Mouse (Mus musculus) splenic B cell, adult 2 months (primary cell): ENCODE results near the gene Ackr3.

Experiments used
- DNase-seq: peaks from one replicate; pipeline ENCODE4 v3.0.0-alpha.2; 2011; ENCODE audit warnings: low read depth, low spot score
- H3K27me3 ChIP-seq: 2 replicates; pipeline ENCODE4 v1.6.1; 2012; ENCODE audit warnings: mild to moderate bottlenecking, low read length, moderate library complexity, mixed read lengths; ENCODE audit not compliant: control insufficient read depth, poor library complexity, insufficient read depth, severe bottlenecking
- H3K36me3 ChIP-seq: 2 replicates; pipeline ENCODE4 v1.6.1; 2012; ENCODE audit warnings: mild to moderate bottlenecking, low read length, moderate library complexity, mixed read lengths; ENCODE audit not compliant: control insufficient read depth, poor library complexity, insufficient read depth, severe bottlenecking

Gene Ackr3

DNA sequence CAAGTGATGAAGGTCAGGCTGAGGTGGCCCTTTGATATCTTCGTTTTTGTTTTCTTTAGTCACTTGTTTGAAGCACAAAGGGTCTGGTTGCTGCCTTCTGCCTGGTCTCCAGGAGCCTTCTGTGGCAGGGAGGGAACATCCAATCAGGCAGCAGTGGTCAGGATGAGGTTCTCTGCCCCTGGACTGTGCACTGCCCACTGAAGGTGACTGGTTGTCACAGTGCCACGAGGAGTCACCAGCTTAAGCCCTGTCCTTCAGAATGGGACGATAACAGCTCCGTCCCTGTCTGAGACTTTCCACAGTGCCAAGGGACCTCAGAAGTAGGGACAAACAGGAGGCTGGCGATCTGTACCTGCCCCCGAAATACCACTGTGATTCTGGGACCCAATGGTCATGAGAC, 6.6 kb downstream of the Ackr3 start:
- DNase-seq: no peak
- no peaks in the 10 kb centered on the region for H3K36me3 ChIP-seq
- no peaks in the 10 kb centered on the region for H3K27me3 ChIP-seq

DNA sequence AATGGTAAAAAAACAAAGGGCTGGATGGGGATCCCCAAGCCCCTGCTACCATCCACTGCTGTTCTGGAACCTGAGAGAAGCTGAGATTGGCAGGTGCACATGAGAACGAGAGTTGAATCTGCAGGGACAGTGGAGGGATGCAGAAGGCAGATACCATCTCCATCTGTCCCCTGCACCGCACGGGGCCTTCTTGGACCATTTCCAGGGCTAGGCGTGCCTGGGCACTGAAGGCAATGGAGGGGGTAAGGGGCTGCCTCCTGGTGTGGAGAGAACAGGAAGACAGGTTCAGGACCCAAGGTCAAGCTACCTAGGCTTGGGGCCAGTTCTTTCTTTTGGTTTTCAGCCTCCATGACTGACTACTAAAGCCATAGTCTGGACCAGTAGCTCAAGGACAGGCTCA, 7.0 kb downstream of the Ackr3 start:
- DNase-seq: no peak
- Histone ChIP-seq H3K27me3 (no peaks in the 10 kb centered on the region), H3K36me3 (no peaks in the 10 kb centered on the region)

DNA sequence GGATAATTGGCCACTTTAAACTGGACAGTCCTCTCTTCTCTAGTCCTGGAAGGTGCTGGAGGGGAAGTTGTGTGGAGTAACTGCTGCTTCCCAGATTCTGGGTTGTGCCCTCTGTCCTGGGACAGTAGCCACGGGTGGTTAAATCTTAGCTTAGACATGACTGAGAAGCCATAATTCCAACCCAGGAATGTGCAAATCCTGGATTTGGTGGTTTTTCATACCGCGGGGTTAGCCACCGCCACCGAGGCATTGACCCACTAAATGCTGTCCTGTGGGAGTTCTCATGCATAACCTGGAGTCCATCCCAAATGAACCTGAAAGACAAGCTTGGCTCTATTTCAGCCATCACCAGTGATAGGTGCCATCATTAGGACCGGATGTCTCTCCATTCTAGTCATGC, 8.6 kb downstream of the Ackr3 start:
- Histone ChIP-seq H3K36me3 (no peaks in the 10 kb centered on the region), H3K27me3 (no peaks in the 10 kb centered on the region)
- no peak for DNase-seq

DNA sequence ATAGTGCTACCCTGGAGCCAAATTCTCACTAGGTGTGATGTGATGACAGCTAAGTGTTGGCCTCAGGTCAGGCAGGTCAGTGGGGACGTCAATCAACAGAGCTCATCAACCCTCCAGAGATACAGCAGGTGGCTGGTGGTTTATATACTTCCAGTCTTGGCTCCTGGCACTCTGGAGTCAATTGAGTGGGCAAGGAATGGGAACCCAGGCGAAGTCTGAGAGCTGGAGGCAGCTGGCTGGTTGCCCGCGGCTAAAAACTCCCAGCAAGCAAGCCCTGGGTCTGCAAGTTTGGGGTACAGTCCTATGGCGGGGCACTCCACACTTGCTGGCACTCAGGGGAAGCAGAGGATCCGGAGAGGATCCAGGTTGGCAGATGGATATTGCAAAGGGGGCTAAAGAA, 9.1 kb downstream of the Ackr3 start:
- Histone ChIP-seq H3K36me3 (no peaks in the 10 kb centered on the region), H3K27me3 (no peaks in the 10 kb centered on the region)
- no peak for DNase-seq

DNA sequence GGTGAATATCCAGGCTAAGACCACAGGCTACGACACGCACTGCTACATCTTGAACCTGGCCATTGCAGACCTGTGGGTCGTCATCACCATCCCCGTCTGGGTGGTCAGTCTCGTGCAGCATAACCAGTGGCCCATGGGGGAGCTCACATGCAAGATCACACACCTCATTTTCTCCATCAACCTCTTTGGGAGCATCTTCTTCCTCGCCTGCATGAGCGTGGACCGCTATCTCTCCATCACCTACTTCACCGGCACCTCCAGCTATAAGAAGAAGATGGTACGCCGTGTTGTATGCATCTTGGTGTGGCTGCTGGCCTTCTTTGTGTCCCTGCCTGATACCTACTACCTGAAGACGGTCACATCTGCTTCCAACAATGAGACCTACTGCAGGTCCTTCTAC, 10.2 kb downstream of the Ackr3 start:
- DNase-seq: no peak
- H3K36me3 ChIP-seq: no peaks in the 10 kb centered on the region
- H3K27me3 ChIP-seq: no peaks in the 10 kb centered on the region

DNA sequence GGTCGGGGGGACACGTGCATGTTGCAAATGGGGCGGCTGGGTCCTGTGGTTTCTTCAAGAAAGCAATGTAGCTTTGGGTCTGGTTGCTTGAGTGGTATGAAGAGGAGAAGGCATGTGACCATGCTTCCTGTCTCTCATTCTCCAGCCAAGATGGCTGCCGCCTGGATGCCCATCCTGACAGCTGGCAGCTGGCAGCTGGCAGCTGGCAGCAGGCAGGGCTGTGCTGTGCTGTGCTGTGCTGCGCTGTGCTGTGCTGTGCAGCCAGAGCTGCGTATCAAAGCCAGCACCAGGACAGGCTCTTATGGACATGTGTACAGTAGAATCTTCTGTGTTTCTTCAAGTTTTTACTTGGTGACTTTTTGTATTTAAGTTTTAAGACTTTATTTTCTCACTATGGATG, 11.1 kb downstream of the Ackr3 start:
- Histone ChIP-seq H3K36me3 (no peaks in the 10 kb centered on the region), H3K27me3 (no peaks in the 10 kb centered on the region)
- no peak for DNase-seq

DNA sequence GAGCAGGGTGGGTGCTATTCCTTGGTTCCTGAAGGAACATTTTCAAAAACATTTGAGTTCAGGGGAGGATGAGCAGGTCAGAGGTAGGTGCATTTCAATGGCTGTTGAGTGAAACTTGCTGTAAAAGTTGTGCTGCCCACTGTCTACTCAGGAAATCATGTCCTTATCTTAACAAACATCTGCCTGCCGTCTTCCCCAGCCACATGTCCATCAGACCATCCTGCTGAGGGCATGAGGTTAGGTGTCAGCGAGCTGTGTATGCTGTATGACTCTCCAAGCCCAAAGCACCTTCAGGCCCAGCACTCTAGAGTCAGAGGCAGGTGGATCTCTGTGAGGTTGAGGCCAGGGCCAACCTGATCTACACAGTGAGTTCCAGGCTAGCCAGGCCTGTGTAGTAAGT, 12.1 kb downstream of the Ackr3 start:
- DNase-seq: no peak
- no peaks in the 10 kb centered on the region for H3K36me3 ChIP-seq
- H3K27me3 ChIP-seq: no peaks in the 10 kb centered on the region

DNA sequence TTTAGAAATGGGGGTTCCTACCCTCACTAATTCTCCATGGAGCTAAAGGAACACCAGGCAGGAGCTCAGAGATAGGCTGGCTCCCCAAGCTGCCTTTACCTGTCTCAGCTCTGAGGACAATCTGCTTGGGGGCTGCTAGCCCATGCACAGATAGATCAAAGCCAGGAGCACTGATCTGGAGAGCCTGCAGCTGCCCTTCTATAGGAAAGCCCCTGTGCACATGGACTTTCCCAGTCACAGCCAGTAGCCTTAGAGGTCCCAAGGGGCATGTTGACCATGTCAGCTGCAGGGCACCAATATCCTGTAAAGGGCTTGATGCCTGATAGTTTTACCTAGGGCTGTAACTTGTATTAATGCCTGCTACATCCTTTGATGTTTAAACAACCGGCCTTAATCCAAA, 12.6 kb downstream of the Ackr3 start:
- no peaks in the 10 kb centered on the region for H3K27me3 ChIP-seq
- peak; percentile 42 for DNase-seq
- H3K36me3 ChIP-seq: no peaks in the 10 kb centered on the region

DNA sequence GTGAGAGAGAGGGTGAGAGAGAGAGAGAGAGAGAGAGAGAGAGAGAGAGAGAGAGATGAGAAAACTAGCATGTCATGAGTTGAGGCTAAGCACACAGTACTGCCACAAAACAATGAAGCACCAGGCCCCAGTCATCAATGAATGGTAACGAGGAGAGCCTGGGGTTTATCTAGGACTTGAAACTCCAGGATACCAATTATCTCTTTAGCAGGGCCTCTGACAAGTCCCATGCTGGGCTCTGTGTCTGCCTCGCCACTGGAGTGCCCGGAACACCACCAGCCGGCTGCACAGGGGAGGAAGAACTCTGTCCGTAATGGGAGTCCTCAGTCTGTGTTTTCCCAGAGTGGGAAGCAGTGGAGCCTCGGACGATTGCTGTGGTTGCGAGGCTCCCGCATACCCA, 16.5 kb downstream of the Ackr3 start:
- DNase-seq: no peak
- Histone ChIP-seq H3K27me3 (no peaks in the 10 kb centered on the region), H3K36me3 (no peaks in the 10 kb centered on the region)

DNA sequence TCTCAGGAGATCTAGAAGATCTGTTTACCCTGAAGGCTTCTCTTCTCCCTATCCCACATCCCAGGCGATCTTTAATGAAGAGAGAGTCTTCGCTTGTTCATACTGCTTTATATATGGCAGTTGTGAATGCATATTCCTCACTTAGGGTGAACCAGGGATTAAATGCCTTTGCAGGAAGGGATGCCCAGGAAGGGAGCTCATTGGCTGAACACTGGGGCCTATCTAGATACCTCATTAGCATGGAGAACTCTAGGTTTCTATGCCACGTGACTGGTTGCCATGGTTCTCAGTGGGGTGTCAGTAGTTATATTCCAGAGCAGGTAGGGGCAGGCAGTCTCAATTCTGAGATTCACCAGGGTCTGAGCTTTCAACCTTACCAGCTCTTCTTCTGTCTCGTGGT, 17.1 kb downstream of the Ackr3 start:
- no peaks in the 10 kb centered on the region for H3K27me3 ChIP-seq
- H3K36me3 ChIP-seq: no peaks in the 10 kb centered on the region
- DNase-seq: no peak

DNA sequence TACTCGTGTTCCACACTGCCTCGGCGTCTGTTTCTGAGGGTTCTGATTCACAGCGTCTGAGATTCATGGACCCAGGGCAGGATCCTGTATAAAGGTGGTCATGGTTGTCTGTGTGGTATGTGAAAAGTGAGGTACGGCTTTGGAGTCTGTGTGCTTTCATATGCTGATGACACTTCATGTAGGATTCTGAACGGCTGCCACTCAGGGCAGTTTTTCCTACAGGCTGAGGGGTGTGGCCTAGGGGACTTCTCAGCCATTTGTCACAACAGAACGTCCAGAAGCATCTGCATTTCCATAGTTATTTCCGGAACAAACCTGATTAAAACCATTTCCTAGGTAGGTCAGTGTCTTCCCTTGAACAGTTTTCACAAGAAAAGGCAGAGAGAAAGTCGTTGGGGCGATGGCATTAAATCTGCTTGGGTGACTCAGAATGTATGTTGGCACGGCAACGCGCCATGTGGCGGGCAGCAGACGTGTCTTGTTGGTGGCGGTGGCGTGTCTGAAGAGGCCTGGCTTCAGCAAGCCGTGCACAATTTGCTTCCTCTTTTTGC, 18.1 kb downstream of the Ackr3 start:
- H3K36me3 ChIP-seq: no peaks in the 10 kb centered on the region
- no peaks in the 10 kb centered on the region for H3K27me3 ChIP-seq
- DNase-seq: peak; percentile 66

DNA sequence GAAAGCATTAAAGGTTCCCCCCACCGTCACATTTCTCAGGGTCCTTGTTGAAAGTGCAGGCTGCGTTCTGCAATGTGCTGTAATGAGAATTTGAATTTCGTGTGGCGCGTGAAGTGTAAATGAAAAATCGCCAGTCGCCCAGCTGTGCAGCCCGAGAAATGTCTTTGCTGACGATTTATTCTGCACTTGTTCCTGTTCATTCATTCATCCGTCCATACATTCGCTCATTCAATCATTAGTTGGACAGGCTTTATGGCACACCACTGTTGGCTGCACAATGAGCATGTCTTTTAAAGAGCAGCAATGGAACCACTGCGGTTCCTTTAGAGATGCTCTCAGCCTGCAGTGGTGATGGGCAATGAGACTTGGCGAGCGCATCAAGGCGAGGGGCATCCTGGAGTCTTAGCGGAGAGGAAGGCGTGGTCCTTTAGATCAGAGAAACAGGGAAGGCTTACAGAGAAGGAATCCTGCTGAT, 18.7 kb downstream of the Ackr3 start:
- DNase-seq: no peak
- Histone ChIP-seq H3K36me3 (no peaks in the 10 kb centered on the region), H3K27me3 (no peaks in the 10 kb centered on the region)

DNA sequence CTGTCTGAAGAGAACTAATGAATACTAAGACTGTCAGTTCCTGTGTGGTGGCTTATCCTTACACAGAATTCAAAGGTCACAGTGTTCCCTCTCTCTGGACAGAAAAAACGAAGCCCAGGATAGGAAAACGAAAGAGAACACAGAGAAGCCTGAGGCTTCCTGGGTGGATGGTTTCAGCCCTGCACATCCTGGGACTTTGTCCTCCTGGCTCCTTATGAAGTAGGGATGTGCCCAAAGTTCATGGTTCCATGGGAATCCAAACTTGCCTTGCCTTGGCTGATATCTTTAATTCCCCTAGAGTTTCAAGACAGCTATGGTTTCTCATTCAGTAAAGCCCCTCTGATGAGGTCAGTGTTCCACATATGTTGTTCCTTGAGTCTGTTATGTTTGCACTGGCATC, 19.2 kb downstream of the Ackr3 start:
- no peaks in the 10 kb centered on the region for H3K27me3 ChIP-seq
- H3K36me3 ChIP-seq: no peaks in the 10 kb centered on the region
- no peak for DNase-seq

DNA sequence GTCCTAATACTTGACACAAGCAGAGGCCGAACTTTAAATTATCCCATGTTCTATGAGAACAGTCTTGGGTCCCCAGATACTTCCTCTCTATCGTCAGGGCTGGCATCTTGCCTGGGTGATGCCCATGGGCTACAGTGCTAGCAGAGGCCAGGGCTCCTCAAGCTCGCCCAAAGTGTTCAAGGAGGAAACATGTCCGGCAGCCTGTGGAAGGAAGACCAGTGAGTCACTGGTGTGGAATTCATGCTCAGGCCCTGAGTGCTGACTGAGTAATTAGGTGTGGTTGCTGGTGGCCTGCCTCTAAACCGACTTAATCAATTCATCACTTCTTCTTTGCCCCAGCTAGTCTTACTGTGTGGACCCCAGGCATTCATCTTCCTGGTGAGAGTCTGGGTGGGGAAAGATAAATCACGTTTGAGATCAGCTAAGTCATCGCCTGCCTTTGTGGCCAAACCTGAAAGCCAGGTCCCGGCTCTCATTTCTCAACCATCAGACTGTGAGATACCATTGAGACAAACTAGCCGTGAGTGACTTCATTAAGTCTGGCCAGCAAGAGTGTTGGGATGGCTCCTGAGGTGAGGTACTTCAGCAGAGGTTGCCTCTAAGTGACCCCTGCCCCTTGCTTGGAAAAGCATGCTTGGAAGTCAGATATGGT, 21.9 kb downstream of the Ackr3 start:
- no peaks in the 10 kb centered on the region for H3K27me3 ChIP-seq
- DNase-seq: no peak
- no peaks in the 10 kb centered on the region for H3K36me3 ChIP-seq

DNA sequence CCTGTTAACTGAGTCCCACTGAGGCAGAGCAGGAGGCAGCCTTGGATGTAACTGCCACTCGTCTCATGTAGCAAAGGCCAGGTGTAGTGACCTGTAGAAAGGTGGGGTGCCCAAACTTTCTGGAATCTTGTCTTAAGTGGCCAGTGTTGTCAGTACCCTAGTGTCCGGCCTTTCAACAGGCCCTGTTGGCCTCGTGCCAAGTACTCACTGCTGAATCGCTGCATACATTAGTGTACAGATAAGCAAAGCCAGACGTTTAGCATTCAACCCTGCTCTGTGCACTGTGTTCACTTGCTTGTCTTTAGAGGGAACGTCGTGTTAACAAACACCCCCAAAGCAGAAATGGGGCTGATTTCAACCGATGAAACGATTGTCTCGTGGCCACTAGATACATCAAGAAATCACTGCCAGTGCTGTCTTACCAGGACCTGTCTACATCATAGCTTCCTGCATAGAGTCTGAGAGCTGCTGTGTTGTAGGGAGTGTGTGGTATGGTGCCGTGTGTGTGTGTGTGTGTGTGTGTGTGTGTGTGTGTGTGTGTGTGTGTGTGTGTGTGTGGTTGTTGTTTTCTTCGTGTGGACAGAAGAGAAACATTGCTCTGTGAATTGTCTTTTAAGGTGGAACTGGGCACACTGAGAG, 24.0 kb downstream of the Ackr3 start:
- Histone ChIP-seq H3K36me3 (no peaks in the 10 kb centered on the region), H3K27me3 (no peaks in the 10 kb centered on the region)
- DNase-seq: no peak

DNA sequence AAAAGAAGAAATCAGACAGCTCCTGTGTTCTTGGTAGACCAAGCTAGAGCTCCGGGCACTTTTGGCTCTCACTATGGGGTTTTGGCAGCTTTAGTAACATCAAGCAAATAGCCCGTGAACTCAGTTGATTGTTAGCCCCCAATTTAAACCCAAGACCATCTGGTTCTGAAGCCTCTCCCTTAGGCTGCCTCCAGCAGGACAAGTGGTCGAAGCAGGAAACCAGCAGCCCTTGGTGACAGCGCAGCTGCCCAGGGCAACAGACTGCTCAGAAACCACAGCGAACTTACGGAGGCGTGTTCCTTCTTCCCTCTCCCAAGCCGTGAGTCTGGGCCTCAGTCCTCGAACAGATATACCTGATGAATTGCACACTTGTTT, 24.5 kb downstream of the Ackr3 start:
- DNase-seq: no peak
- Histone ChIP-seq H3K36me3 (no peaks in the 10 kb centered on the region), H3K27me3 (no peaks in the 10 kb centered on the region)
